Mouse (Mus musculus) Patski (cell line): ENCODE data around the gene Adal. TPM values are rescaled to one million over a fixed set of nuclear protein-coding genes. Genes with fewer than 3 reads are reported as not detected.
A peak's percentile ranks its signal among the peaks of the same experiment; 100 is the strongest.

Experiments
- ATAC-seq: fragments of 100-300 bp; one replicate; pipeline ENCODE4 v1.8.0; 2021
- CTCF ChIA-PET: fragments of 350-600 bp; sonication (Branson Sonifier 250); formaldehyde crosslinking; loops from one replicate; lab custom pipeline; 2022; ENCODE audit warnings: inconsistent platforms; lab: Charles Lee
- POLR2A ChIA-PET: fragments of 350-600 bp; sonication (Branson Sonifier 250); formaldehyde crosslinking; loops from one replicate; lab custom pipeline; 2022; ENCODE audit warnings: antibody characterized with exemption, inconsistent platforms; lab: Charles Lee
- DNase-seq: peaks from one replicate; pipeline ENCODE4 v3.0.0-alpha.2; 2011; ENCODE audit warnings: low read depth, low spot score
- H3K27me3 ChIP-seq: fragments of 371-371 bp; one replicate; pipeline ENCODE4 v1.5.1; 2021
- CTCF ChIP-seq: fragments of 100-300 bp; IDR thresholded peaks from one replicate; pipeline ENCODE4 v1.5.1; 2021
- in situ Hi-C: fragments of 300-500 bp; cut with MboI; formaldehyde crosslinking; loops from 3 replicates; pipeline ENCODE4 v1.11.1; 2018; ENCODE audit warnings: low pct_unique_long_range_greater_than_20kb, mixed read lengths
- polyA plus RNA-seq: library from polyadenylated mRNA; unstranded; gene quantifications from one replicate; pipeline ENCODE4 v1.2.3, GENCODE M21; 2021

The Adal gene
- polyA plus RNA-seq, 1 experiment from 2014 or later: 14.2 TPM

GRCm38 (mm10) chr2:121137371-121137770 lies 2.9 kb upstream of the Adal start:
- no peak for TF ChIP-seq CTCF
- CTCF ChIA-PET: no interaction called here
- ATAC-seq (no peak), DNase-seq (no peak)
- in situ Hi-C loops: no loop called here
- H3K27me3 ChIP-seq: no peaks in the 10 kb centered on the region
- POLR2A ChIA-PET: no interaction called here

DNA sequence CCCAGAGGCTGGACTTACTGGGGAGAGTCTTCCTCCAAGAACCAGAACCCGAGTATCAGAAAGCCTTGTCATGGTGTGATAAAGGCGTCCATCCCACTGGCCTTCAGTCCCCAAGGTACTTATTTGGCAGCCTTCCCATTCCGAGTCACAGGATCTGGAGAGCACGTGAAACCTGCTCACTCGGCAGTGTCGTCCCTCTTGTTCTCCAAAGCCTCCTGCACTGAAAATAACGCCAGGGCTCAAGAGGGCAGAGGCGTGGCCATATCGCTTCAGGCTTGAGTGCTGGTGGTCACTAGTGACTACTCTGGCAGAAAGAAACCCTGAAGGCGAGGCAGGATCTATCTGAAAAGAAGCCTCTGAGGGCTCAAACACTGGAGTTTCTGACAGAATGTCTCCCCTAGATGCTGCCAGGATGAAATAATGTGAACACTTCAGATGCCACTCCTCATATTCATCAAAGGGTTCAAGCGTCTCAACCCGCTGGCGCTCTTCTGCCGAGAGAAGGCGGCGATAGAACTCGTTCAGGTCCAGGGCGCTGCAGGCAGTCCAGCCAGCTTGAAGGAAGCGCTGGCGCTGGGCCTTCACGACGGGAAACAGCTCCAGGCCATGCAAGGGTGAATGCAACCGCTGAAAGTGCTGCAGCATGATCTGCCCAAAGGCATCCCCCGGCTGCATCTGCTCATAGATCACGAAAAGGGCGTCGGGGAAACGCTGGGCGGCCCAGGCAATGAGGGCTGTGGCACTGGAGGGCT lies 786 bp upstream of the Adal start:
- no peak for TF ChIP-seq CTCF
- ChIA-PET CTCF (no interaction called here), POLR2A (interaction anchor here (1.3 to 1.4 kb wide), 3 partner anchors 15 to 31 kb away, joined by 3 to 6 read pairs (median 4); partner anchors contain the start of gene Tgm7)
- H3K27me3 ChIP-seq: no peaks in the 10 kb centered on the region
- in situ Hi-C loops: no loop called here
- DNase-seq (no peak), ATAC-seq (peak; percentile 29)

DNA sequence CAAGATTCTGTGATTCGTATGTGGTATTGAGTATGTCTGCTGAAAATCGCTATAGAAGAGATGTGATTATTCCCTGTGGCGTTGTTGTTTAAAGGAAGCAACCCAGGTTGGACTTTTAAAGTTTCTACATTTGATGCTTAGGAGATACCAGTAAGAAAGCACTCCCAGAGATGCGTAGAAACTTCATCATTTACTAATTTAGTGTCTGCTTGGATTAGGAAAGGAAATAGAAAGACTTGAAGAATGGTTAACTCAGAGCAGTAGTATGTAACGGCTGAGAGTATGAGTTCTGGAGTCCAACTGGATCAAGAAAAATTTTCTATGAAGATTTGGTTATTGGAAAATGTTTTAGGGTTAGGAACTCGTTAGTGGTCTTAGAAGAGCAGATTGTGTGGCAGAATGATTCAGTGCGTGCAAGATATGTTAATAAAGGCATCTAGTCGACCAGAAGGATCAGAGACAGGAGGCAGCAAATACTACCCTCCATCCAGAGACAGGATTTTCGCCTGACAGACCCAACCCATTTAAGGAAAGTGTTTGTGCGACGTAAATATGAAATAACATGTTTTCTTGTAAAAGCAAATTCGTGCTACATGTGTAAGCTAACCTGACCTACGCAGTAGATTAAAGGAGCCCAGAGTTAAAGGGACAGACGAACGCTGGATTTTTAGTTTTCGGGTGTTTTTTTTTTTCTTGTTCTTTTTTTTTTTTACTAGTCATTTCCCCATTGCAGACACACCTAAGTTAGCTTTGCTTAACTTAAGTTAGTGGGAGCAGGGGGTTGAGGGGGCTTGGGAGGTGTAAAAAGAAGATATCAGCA lies 1.2 kb downstream of the Adal start:
- in situ Hi-C loops: no loop called here
- no peak for TF ChIP-seq CTCF
- ChIA-PET CTCF (no interaction called here), POLR2A (interaction anchor here (0.6 kb wide), 1 partner anchor 177 kb away, joined by 4 read pairs; no protein-coding TSS in a partner anchor)
- ATAC-seq (no peak), DNase-seq (no peak)
- no peaks in the 10 kb centered on the region for H3K27me3 ChIP-seq

DNA sequence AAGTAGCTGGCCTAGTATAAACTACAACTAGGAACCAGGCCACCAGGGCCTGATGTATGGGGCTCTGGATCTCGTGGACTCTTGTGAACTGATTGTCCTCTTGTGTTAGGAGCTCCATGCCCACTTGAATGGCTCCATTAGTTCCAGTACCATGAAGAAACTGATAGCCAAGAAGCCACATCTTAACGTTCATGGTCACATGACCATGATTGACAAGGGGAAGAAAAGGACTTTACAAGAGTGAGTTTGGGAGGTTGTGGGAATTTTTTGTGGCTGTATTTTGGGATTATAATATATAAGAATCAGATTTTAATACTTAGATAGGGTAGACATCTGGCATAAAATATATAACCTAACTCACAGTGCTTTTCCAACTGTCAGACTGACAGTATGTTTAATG lies 2.2 kb downstream of the Adal start:
- ATAC-seq: no peak
- POLR2A ChIA-PET: interaction anchor here (0.6 kb wide), 1 partner anchor 178 kb away, joined by 4 read pairs; no protein-coding TSS in a partner anchor
- no peak for TF ChIP-seq CTCF
- CTCF ChIA-PET: no interaction called here
- no peak for DNase-seq
- no peaks in the 10 kb centered on the region for H3K27me3 ChIP-seq
- in situ Hi-C loops: no loop called here

DNA sequence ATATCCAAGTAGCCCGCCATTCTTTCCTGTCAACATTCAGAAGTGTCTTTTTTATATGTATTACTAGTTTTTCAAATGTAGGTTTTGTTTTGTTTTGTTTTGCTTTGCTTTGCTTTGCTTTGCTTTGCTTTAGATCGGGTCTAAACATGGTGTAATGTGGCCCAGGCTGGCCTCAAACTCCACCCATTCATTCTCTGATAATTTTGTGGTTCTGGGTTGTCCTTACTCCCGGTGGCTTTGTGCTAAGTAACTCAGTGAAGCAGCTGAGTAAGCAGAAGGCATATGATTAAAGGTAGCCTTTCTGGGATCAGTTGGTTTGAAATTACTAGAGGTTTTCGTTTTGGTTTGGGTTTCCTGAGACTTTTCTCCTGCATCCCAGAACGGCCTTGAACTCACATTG lies 9.5 kb downstream of the Adal start:
- no peaks in the 10 kb centered on the region for H3K27me3 ChIP-seq
- ATAC-seq: no peak
- POLR2A ChIA-PET: no interaction called here
- DNase-seq: no peak
- CTCF ChIA-PET: interaction anchor here (1.1 kb wide), 1 partner anchor 9 kb away, joined by 4 read pairs; the partner anchor contains the start of genes Adal and Lcmt2
- in situ Hi-C loops: no loop called here
- TF ChIP-seq CTCF: no peak

DNA sequence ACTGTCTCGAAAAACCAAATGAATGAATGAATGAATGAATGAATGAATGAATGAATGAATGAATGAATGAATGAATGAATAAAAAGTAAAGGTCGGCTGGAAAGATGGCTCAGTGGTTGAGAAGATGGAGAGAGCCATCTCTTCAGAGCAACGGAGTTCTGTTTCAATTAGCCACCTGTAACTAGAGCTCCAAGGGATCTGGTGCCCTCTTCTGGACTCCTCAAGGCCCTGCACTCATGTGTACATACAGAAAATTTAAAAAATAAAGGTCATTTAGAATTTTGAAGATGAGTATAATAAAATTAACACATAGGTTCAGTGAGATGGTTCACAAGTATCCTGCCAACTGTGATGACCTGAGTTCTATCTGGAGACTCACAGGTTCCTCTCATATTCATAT lies 12.9 kb downstream of the Adal start:
- in situ Hi-C loops: no loop called here
- no peak for DNase-seq
- no peaks in the 10 kb centered on the region for H3K27me3 ChIP-seq
- peak; percentile 64 for TF ChIP-seq CTCF
- ChIA-PET POLR2A (no interaction called here), CTCF (interaction anchor here (1.6 kb wide), 1 partner anchor 14 kb away, joined by 5 read pairs; no protein-coding TSS in a partner anchor)
- ATAC-seq: no peak

GRCm38 (mm10) chr2:121169173-121169572 lies 28.9 kb downstream of the Adal start:
- in situ Hi-C loops: no loop called here

DNA sequence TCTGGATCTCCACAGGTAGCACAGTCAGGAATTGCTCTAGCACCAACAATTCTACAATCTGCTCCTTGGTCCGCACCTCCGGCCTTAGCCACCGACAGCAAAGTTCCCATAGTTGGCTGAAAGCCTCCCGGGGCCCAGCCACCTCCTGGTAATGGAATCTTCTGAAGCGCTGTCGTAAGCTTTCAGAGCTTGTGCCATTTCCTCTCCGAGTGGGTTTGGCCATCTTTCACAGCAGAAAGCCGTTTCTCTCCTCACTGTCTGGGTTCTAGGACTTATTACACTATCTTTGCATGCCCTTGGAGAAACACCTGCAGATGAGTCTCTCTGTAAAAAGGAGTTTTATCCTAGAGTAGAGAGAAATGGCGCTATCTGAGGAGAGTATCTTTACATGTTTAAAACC lies 29.7 kb downstream of the Adal start:
- TF ChIP-seq CTCF: no peak
- in situ Hi-C loops: no loop called here
- CTCF ChIA-PET: no interaction called here
- no peaks in the 10 kb centered on the region for H3K27me3 ChIP-seq
- ATAC-seq (no peak), DNase-seq (peak; percentile 4)
- POLR2A ChIA-PET: interaction anchor here (0.5 to 1.1 kb wide), 2 partner anchors 10 to 104 kb away, joined by 3 read pairs; no protein-coding TSS in a partner anchor

More at GRCm38 (mm10) chr2:121169173-121169572, 28.9 kb downstream of the Adal start:
- no peak for TF ChIP-seq CTCF
- ChIA-PET CTCF (no interaction called here), POLR2A (interaction anchor here (0.5 to 1.1 kb wide), 2 partner anchors 29 to 103 kb away, joined by 3 read pairs; partner anchors contain the start of genes Adal and Lcmt2)
- no peaks in the 10 kb centered on the region for H3K27me3 ChIP-seq
- no peak for ATAC-seq
- no peak for DNase-seq

GRCm38 (mm10) chr2:121170481-121170971 lies 30.3 kb downstream of the Adal start, which contains the start of gene Tubgcp4:
Gene Tubgcp4 (plus strand): TSS chr2:121170654.
- ChIA-PET POLR2A (interaction anchor here (1.1 kb wide), 1 partner anchor 9 kb away, joined by 3 read pairs; no protein-coding TSS in a partner anchor), CTCF (no interaction called here)
- DNase-seq (peak; percentile 9), ATAC-seq (peak; percentile 38)
- H3K27me3 ChIP-seq: no peaks in the 10 kb centered on the region
- no peak for TF ChIP-seq CTCF
- in situ Hi-C loops: no loop called here
